Mouse (Mus musculus) midbrain, embryonic 13.5 days (tissue): Measurements from ENCODE around the gene Frem2. TPM values are rescaled to one million over a fixed set of nuclear protein-coding genes. Genes with fewer than 3 reads are reported as not detected.
A peak's percentile ranks its signal among the peaks of the same experiment; 100 is the strongest.

Experiments used
- ATAC-seq: fragments of 200-750 bp; cut with Nextera tagmentation; 2 replicates; pipeline ENCODE4 v1.8.0; 2017; ENCODE audit warnings: mild to moderate bottlenecking, moderate TSS enrichment, moderate library complexity
- H3K27ac ChIP-seq: fragments of 300-500 bp; sonication (generic); 2 replicates; pipeline ENCODE4 v1.5.1; 2015; ENCODE audit warnings: inconsistent platforms, mild to moderate bottlenecking, moderate library complexity
- H3K27me3 ChIP-seq: fragments of 300-500 bp; sonication (generic); 2 replicates; pipeline ENCODE4 v1.6.1; 2015; ENCODE audit warnings: mild to moderate bottlenecking, inconsistent platforms
- H3K36me3 ChIP-seq: fragments of 300-500 bp; sonication (generic); 2 replicates; pipeline ENCODE4 v1.6.1; 2015; ENCODE audit warnings: mild to moderate bottlenecking, inconsistent platforms
- H3K4me1 ChIP-seq: fragments of 300-500 bp; sonication (generic); replicated peaks from 2 replicates; pipeline ENCODE4 v1.6.1; 2015; ENCODE audit warnings: inconsistent platforms
- H3K4me2 ChIP-seq: fragments of 300-500 bp; sonication (generic); replicated peaks from 2 replicates; pipeline ENCODE4 v1.6.1; 2015; ENCODE audit warnings: moderate library complexity, mild to moderate bottlenecking, inconsistent platforms
- H3K4me3 ChIP-seq: fragments of 300-500 bp; sonication (generic); replicated peaks from 2 replicates; pipeline ENCODE4 v1.5.1; 2015; ENCODE audit warnings: mild to moderate bottlenecking, inconsistent platforms
- H3K9ac ChIP-seq: fragments of 300-500 bp; sonication (generic); replicated peaks from 2 replicates; pipeline ENCODE4 v1.6.1; 2015; ENCODE audit warnings: mild to moderate bottlenecking, inconsistent platforms
- H3K9me3 ChIP-seq: fragments of 300-500 bp; sonication (generic); 2 replicates; pipeline ENCODE4 v1.6.1; 2016; ENCODE audit warnings: mild to moderate bottlenecking, inconsistent platforms
- WGBS: fragments of 180-500 bp; shearing (Covaris S2); methylation state at CpG from one replicate; pipeline ENCODE4 v1.1.7; 2015; 5-methylcytosine and 5-hydroxymethylcytosine counted together
- polyA plus RNA-seq: library from polyadenylated mRNA; unstranded; fragments of >200 nt; fragmentation: Nextera tagmentation; extraction: Ambion mirVana; gene quantifications from 2 replicates; pipeline ENCODE4 v1.2.1, GENCODE M21; 2015

Gene Frem2
- 1.0 and 1.1 TPM in 2 replicates for polyA plus RNA-seq

DNA sequence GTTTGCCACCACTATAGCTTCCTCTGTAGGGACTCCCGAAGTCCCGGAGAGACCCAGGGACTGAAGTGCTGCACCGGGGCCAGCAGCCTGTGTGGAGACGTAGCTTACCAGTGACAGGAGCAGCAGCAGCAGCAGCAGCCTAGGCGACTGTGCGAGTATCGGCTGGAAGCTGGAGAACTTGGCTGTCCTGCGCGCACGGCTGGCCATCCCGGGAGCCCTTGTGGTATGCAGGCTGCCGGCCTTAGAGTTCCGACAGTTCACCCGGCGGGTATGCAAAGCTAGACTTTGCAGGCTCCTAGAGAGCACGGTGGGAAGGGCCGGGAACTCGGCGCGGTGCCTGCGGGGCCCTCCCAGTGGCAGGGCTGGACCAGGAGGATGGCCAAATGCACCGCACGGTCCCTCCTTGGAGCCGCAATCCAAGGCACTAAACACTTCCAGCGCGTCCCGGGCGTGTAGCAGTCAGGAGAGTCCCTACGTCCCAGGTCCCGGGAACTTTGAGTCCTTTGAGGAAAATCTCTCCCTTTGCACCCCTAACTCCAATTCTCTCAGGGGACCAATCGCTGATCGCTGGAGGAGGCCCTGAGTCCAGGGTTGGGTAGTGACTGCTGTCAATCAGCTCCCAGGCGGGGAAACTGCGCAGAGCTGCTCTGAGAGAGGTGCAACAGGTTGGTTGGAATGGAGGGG is at the start of gene Frem2:
TSS of gene Frem2 (minus strand) at position 478 of the 684 bp plus-strand sequence.
- peak within 1 kb of the TSS; percentile 97 for H3K4me2 ChIP-seq
- peak within 1 kb of the TSS; percentile 69 for H3K9ac ChIP-seq
- H3K36me3 ChIP-seq, result no peaks in the 10 kb centered on the region
- peak; percentile 95 for ATAC-seq
- under 1% methylated on average over 34 of the region's 34 CpGs for WGBS
- H3K9me3 ChIP-seq, result no peaks in the 10 kb centered on the region
- no peak within 1 kb of the TSS for H3K27ac ChIP-seq
- peaks cover 37% of the 10 kb centered on the region for H3K27me3 ChIP-seq
- peak within 1 kb of the TSS; percentile 58 for H3K4me3 ChIP-seq
- H3K4me1 ChIP-seq, result peaks cover 28% of the 10 kb centered on the region

DNA sequence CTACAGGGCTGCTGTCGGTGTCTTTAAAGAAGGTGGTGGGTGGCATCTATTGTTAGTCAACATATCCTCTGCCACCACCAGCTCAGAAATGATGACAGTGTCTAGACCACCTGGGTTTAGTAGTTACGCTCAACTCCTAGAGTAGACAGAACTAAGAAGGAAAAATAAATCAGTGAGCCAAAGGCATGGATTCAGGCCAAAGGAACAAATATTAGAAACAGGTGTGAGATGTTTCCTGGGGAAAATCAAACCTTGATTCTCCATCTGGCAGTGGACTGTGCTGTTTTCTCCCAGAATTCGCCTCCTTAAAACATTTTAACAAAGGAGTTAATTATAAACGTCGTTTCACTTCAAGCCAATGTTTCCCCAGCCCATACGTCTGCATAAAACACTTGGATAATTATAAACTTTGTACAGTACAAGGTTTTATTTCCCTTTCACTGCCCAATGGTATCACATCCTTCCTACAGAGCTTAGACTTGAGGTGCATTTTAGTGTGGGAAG is 48.9 kb upstream of the Frem2 start:
- ATAC-seq, result no peak
- Histone ChIP-seq H3K9me3 (no peaks in the 10 kb centered on the region), H3K36me3 (no peaks in the 10 kb centered on the region), H3K27me3 (no peaks in the 10 kb centered on the region), H3K27ac (no peak overlapping the region), H3K4me1 (peaks cover 8% of the 10 kb centered on the region; the same call in 1 of the 2 replicates), H3K9ac (no peak overlapping the region), H3K4me2 (no peak overlapping the region), H3K4me3 (no peak overlapping the region)
- WGBS, result 83% methylated on average over 6 of the region's 6 CpGs

DNA sequence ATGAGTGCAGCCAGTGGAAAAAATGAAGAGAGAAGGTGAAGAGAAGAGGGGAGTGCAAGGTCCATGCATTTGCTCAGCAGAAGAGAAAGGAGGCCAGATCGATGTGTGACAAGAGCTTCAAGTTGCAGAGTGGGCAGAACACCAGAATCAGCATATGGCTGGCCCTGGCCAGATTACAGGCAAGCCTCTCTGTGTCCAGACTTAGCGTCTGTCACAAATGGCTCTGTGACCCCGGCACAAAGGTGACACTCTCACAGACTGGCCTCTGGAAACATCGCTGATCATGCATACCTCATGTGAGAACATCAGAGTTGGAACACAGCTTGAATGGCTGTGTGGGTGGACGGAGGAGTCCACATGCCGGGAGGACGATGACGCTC is 46.0 kb upstream of the Frem2 start:
- no peaks in the 10 kb centered on the region for H3K9me3 ChIP-seq
- no peak overlapping the region for H3K4me3 ChIP-seq
- no peak overlapping the region for H3K4me2 ChIP-seq
- no peak overlapping the region for H3K27ac ChIP-seq
- H3K27me3 ChIP-seq, result no peaks in the 10 kb centered on the region
- ATAC-seq, result 0 out of 2 replicates have a peak, but pooled peaks have one; percentile 11
- H3K9ac ChIP-seq, result no peak overlapping the region
- H3K4me1 ChIP-seq, result peaks cover 8% of the 10 kb centered on the region; the same call in 1 of the 2 replicates
- H3K36me3 ChIP-seq, result no peaks in the 10 kb centered on the region
- 79% methylated on average over 8 of the region's 8 CpGs for WGBS

DNA sequence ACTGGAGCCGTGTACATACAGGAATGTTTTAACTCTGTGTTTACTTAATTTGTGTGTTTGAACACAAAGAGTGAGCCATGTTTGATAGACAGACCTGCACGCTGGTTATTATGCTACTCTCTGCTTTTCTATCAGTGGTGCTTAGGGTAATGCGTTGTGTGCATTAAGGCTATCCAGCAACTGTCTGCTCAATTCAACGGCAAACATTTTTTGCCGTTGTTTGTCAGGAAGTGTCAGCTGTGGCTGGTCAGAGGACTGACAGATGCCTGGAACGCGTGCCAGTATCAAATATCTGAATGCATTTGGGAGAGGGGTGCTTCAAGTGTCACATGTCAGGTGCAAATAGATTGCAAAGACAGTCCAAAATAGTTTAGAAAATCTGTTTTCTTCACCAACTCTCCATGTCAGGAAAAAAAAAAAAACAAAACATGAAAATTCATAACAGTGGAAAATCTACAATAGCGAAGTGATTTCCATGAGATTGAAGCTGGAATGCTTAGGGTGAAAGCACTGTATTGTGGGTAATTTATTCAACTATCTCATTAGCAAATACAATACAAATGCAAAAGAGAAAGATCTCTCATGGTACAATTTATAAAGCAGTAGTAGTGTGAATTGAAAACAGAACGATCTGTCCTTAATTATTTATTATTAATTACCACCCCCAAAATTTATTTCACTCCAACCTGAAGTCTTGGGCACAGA is 45.4 kb upstream of the Frem2 start:
- ATAC-seq, result no peak
- no peak overlapping the region for H3K4me2 ChIP-seq
- 54% methylated on average over 9 of the region's 9 CpGs for WGBS

GRCm38 (mm10) chr3:53701940-53702339 is 44.8 kb upstream of the Frem2 start:
- Histone ChIP-seq H3K36me3 (no peaks in the 10 kb centered on the region), H3K27ac (no peak overlapping the region), H3K27me3 (no peaks in the 10 kb centered on the region), H3K4me3 (no peak overlapping the region), H3K9me3 (no peaks in the 10 kb centered on the region), H3K4me2 (no peak overlapping the region), H3K9ac (no peak overlapping the region), H3K4me1 (peaks cover 8% of the 10 kb centered on the region; the same call in 1 of the 2 replicates)
- WGBS, result 65% methylated on average over 1 of the region's 1 CpGs
- ATAC-seq, result no peak

More for the DNA sequence above, 45.4 kb upstream of the Frem2 start:
- no peaks in the 10 kb centered on the region for H3K9me3 ChIP-seq
- no peak overlapping the region for H3K9ac ChIP-seq
- no peaks in the 10 kb centered on the region for H3K27me3 ChIP-seq
- no peaks in the 10 kb centered on the region for H3K36me3 ChIP-seq
- peaks cover 8% of the 10 kb centered on the region; the same call in 1 of the 2 replicates for H3K4me1 ChIP-seq
- H3K27ac ChIP-seq, result no peak overlapping the region
- no peak overlapping the region for H3K4me3 ChIP-seq

GRCm38 (mm10) chr3:53687776-53688175 is 30.6 kb upstream of the Frem2 start:
- H3K9me3 ChIP-seq, result no peaks in the 10 kb centered on the region
- H3K4me3 ChIP-seq, result no peak overlapping the region
- WGBS, result 89% methylated on average over 6 of the region's 6 CpGs
- no peak overlapping the region for H3K4me2 ChIP-seq
- ATAC-seq, result no peak
- H3K27me3 ChIP-seq, result no peaks in the 10 kb centered on the region
- H3K36me3 ChIP-seq, result no peaks in the 10 kb centered on the region
- no peak overlapping the region for H3K9ac ChIP-seq
- H3K4me1 ChIP-seq, result no peaks in the 10 kb centered on the region
- no peak overlapping the region for H3K27ac ChIP-seq

- 92% methylated on average over 2 of the region's 2 CpGs for WGBS
- Histone ChIP-seq H3K27me3 (no peaks in the 10 kb centered on the region), H3K27ac (no peak overlapping the region), H3K9me3 (no peaks in the 10 kb centered on the region), H3K4me1 (no peaks in the 10 kb centered on the region), H3K9ac (no peak overlapping the region), H3K36me3 (no peaks in the 10 kb centered on the region), H3K4me3 (no peak overlapping the region), H3K4me2 (no peak overlapping the region)
- no peak for ATAC-seq
Observed at GRCm38 (mm10) chr3:53682244-53682643, 25.1 kb upstream of the Frem2 start.

GRCm38 (mm10) chr3:53680816-53681215 is 23.7 kb upstream of the Frem2 start:
- ATAC-seq, result no peak
- 37% methylated on average over 2 of the region's 2 CpGs for WGBS
- H3K36me3 ChIP-seq, result no peaks in the 10 kb centered on the region

GRCm38 (mm10) chr3:53674225-53674624 is 17.1 kb upstream of the Frem2 start:
- Histone ChIP-seq H3K27me3 (no peaks in the 10 kb centered on the region), H3K4me3 (no peak overlapping the region), H3K9me3 (no peaks in the 10 kb centered on the region), H3K4me2 (no peak overlapping the region), H3K36me3 (no peaks in the 10 kb centered on the region), H3K9ac (no peak overlapping the region), H3K4me1 (peaks cover 5% of the 10 kb centered on the region), H3K27ac (no peak overlapping the region)
- WGBS, result 43% methylated on average over 1 of the region's 1 CpGs
- ATAC-seq, result no peak

More at GRCm38 (mm10) chr3:53680816-53681215, 23.7 kb upstream of the Frem2 start:
- no peaks in the 10 kb centered on the region for H3K4me1 ChIP-seq
- no peaks in the 10 kb centered on the region for H3K27me3 ChIP-seq
- no peak overlapping the region for H3K27ac ChIP-seq
- no peak overlapping the region for H3K4me2 ChIP-seq
- no peak overlapping the region for H3K4me3 ChIP-seq
- H3K9me3 ChIP-seq, result no peaks in the 10 kb centered on the region
- H3K9ac ChIP-seq, result no peak overlapping the region

- Histone ChIP-seq H3K9me3 (no peaks in the 10 kb centered on the region), H3K27ac (no peak overlapping the region), H3K27me3 (no peaks in the 10 kb centered on the region), H3K4me3 (no peak overlapping the region), H3K4me1 (peaks cover 5% of the 10 kb centered on the region), H3K4me2 (no peak overlapping the region), H3K36me3 (no peaks in the 10 kb centered on the region), H3K9ac (no peak overlapping the region)
- no peak for ATAC-seq
- 86% methylated on average over 2 of the region's 2 CpGs for WGBS
Observed at GRCm38 (mm10) chr3:53669736-53670135, 12.6 kb upstream of the Frem2 start.

DNA sequence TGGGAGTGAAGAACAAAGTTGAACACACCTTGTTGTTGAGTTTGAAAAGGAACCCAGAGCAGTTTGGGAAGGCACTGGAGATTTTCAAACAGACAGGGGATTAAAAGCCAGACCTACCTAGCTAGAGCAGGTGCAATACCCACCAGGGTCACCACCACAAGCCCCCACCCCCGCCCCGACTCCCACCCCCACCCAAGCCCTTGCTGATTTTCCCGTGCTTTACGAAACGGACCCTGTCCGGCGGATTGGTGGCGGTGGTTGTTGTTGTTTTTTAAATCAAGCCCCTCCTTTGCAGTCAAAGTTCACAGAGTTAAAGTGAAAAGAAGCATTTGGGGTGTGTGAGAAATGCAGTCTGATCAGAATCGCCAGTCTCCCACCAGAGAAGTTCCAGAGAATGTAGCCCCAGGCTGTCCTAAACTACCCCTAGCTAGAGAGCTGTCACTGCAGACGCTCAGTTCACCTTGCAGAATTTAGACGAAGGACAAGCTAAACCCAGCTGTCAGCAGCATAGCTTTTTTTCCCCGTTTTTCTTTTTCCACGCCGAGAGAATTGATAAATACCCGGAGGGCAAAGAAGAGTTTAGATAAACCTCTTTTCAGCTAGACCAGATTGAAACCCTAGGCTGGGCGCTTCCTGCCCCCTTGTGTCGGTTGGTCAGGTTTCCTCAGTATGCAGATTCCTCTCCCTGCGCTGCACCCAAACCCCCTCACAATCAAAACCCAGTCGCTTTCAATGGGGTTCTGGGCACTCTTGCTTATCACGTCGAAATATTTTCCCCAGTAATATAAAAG is 784 bp upstream of the Frem2 start:
- Histone ChIP-seq H3K9me3 (no peaks in the 10 kb centered on the region), H3K4me1 (peaks cover 28% of the 10 kb centered on the region), H3K4me2 (peak overlapping the region; percentile 97), H3K27me3 (peaks cover 37% of the 10 kb centered on the region), H3K36me3 (no peaks in the 10 kb centered on the region), H3K9ac (no peak overlapping the region), H3K4me3 (peak overlapping the region; percentile 58), H3K27ac (no peak overlapping the region)
- ATAC-seq, result peak; percentile 9; the same call in 1 of the 2 replicates
- under 1% methylated on average over 21 of the region's 21 CpGs for WGBS
